Mouse (Mus musculus) heart, postnatal 4 days (tissue): ENCODE data around the gene Atp11c. TPM values are rescaled to one million over a fixed set of nuclear protein-coding genes. Genes with fewer than 3 reads are reported as not detected.

Experiments
- DNase-seq: peaks from one replicate; pipeline ENCODE4 v3.0.0; 2021
- total RNA-seq, 2 experiments: library from RNA; stranded (reverse); gene quantifications; 2 replicates each; pipeline ENCODE4 v1.2.3; 2021

Gene Atp11c
- 10 to 100 TPM; 10.1 to 10.2 TPM for total RNA-seq

DNA sequence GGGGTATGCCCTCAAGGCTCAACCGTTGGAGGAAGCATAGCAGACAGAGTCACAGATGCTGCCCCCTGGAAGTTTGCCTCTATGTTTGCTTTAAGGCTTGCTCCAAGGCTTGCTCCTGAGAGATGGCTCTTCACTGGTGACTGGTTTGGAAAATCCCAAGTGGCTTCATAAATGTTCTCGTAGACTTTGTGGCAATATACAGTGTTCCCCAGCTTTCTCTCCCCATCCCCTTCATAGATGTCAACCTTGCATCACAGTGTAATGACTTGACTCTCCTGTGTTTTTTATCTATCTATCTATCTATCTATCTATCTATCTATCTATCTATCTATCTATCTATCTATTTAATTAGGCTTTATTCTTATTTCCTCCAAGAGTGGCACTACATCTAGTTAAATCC, at the start of gene Atp11c:
TSS of gene Atp11c (minus strand) at position 101 of the 400 bp plus-strand sequence.
- no peak for DNase-seq

DNA sequence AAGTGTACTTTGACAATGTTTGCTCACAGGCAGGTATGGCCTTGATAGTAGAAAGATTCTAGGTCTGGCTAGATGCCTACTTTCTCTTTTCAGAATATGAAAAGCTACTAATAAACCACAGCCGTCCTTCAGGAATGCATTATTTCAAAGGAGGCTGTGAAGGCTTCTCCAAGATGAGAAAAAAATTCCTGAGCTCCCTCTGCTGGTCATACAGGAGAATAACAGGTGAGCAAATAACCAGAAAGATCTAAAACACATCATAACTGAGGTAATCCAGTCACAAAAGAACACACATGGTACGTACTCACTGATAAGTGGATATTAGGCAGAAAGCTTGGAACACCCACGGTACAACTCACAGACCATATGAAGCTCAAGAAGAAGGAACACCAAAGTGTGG, 16.7 kb upstream of the Atp11c start:
- no peak for DNase-seq

DNA sequence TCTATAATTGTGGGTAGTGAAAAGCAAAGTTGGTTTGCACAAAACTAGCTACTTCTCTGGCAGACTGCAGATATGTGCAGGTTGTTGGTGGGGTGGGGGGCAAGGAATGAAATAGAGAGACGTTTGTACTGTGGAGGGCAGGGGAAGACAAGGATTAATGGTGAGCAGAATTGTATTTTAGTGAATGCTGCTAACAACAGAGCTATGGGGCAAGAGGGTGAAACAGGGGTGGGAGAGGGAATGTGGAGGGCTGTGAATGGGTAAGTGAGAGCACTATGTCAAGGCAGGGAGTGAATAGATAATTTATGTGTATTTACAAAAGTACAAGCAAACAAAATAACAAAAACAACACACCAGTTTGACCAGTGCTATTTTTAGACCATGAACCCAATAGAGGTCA, 22.0 kb downstream of the Atp11c start:
- no peak for DNase-seq

DNA sequence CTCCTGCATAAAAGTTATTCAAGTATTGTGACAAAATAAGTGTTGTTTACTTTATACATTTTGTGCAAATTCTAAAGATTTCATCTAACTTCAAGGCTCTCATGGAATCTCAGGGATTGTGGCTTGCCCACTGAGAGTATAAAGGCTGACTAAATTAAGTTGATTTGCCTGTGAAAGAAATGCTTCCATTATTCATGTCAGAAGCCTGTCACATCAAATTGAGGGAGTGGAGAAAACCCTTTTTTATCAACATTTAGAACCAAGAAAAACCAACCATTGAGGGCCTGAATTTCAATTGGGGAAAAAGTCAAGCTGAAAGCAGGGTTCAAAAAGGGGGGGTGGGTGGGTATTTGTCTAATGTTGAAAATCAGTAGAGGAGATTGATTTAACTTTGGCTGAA, 23.5 kb downstream of the Atp11c start:
- no peak for DNase-seq

DNA sequence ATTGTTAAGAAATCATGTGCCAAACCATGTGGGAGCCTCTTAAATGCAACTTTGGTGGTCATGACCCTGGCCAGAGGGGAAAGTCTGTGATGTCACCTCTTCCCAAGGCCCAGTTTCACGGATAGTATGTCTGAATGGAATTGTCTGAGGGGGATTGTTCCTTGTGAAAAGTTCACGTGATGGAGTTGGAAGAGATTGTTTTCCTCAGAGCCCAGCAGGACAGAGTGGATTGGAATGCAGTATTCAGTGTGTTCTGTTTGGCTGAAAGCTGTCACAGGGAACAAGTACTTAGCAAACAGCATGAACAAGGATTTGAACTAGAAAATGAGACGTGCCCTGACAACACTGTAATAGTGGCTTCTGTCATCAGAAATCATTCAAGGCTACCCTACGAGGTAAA, 37.3 kb downstream of the Atp11c start:
- DNase-seq, result no peak

DNA sequence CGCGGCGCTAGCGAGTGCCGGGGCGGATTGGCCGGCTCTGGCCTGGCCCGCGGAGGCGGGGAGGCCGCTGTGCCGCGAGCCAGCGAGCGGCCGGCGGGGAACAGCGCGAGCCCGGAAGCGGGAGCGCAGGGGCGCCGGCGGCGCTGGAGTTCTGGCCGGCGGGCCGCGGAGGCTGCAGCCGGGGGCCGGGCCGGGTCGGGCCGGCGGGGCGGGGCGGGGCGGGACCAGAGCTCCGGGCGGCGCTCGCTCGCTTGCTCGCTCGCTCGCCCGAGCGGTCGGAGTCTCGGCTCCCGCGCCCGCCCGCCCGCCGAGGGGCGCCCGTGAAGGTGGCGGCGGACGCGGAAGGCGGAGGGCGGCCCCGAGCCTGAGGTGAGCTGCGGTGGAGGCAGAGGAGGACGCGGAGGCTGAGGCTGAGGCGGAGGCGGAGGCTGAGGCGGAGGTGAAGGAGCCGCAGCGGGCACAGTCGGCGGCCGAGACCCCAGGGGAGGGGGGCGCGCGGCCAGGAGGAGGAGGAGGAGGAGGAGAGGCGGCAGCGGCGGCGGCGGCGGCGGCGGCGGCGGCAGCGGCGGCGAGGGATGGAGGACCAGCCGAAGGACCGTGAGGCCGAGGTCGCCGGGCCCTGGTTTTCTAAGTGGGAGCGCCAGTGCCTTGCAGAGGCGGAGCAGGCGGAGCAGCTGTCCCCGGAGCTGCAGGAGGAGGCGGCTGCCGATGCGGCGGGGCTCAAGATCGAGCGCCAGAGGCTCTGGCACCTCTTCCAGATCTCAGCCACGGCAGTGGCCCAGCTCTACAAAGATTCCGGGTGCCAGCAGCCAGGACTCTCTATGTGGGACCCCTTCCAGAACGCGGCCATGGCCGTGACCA, 44.8 kb downstream of the Atp11c start:
- DNase-seq, result peak; percentile 35

DNA sequence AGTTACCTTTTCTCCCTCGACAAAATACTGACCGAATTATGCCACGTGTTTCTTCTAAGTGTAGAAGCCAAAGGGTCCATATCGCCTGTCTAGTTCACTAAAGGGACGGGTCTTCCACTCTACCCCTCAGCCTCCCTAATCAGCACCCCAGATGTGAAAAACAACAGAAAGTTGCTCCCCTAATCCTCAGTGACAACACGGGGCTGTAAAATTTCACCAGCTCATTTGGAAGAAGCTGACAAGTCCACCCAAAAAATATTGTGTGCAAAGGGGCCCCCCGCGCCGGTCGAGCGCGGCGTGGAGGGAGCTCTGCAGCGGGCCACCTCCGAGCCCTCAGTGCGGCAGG, 45.4 kb downstream of the Atp11c start:
- DNase-seq, result no peak

DNA sequence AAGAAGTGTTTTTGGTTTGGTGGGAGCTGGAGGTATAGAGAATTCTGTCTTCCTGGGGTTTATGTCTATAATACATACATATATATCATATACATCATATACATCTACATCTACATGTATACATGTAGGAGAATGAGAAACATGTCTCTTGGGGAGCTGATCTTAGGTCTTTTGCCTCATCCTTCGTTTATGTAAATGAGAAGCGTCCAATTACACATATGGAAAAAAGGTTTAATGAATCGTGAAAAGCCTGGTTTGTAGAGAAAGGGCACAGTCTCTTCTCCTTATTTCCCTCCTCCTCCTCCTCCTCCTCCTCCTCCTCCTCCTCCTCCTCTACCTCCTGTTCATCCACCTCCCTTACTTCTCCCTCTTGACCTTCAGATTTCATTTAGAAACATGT, 46.6 kb downstream of the Atp11c start:
- no peak for DNase-seq

DNA sequence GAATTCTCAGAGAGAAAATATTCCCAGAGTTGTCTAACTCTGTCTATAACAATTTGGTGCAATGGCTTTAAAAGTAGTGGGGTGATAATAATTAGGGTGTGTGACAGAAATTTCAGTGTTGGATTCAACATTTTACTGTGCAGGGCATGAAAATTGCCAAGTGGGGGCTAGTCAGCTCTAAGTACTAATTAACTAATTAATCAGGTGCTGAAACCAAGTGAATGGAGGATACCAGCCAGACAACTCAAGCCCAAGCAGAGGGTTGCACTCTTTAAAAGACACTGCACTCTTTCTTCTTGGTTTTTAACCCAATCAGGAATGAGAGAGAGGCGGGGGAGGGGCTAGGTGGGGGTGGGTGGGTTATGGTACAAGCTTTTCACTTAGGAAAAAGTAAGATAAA, 47.1 kb downstream of the Atp11c start:
- no peak for DNase-seq

DNA sequence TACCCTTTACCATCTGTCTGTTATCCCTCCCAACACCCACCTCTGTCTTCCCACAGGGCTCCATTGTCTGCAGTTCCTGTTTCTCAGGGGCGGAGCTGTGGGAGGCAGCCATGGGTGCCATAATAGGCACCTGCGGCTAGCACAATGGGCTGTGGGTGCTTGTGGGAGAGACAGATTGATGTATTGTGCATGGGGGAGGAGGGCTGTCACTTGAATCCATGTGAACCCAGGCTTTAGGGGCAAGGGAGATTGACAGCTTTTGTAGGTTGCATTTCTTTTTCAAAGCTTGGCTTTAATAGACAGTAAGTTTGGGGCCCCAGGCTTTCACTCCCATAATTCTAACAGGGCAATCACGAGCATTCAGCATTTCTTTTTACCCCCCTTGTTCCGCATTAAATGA, 48.4 kb downstream of the Atp11c start:
- no peak for DNase-seq

DNA sequence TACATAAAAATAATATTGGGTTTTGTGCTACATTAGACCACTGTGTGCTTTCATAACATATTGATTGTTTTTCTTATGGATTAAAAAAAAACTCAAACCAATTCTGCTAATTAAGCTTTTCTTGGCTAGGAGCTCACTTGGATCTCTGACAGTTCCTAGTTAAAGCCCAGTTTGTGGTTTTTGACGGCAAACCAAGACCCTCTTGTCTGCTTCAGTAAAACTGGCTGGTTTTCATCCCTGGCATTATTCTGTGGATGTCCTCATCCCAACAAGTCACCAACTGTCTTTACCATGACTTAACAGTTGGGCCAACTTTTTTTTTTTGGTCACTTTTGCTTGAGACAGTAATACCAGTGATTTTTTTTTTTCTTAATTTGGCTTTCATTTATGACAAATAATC, 49.6 kb downstream of the Atp11c start:
- DNase-seq, result no peak

DNA sequence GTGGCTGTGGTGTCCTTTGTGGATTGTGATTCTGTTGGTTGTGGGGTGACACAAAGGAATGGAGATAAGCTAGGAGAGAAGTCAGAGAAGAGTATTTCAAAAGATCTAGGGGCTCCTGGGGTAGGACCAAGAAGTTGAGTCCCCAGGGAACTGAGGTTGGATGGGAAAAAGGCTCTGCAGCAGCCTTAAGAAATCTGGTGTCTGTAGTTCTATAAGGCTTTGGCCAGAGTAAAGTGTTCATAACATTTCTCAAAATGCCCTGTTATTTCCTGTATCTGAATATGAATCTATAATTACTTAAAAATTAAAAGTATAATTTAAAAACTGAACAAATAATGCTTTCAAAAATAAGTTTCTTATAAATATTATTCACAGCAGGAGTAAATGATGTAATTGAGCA, 53.3 kb downstream of the Atp11c start, which contains the start of gene Gm7073:
TSS of gene Gm7073 (minus strand) at position 101 of the 400 bp plus-strand sequence.
- DNase-seq, result no peak

DNA sequence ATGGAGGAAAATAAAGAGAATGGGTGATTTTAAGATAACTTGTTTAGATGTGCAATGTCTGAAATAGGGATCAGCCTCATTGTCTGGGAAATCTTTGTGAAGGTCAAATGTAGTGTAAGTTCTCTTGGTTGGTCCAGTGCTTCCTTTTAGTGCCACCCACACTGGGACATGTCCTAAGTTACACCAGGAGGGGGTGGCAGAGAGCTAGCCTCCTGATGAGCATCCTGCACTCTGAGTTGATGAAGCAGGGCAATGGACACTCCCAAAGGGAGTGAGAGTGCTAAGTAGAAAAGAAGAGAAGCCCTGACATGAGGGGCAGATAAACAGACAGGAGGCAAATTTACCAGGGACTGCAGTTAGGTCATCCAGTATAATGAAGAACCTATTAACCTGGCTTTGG, 88.5 kb downstream of the Atp11c start:
- DNase-seq, result peak; percentile 38

DNA sequence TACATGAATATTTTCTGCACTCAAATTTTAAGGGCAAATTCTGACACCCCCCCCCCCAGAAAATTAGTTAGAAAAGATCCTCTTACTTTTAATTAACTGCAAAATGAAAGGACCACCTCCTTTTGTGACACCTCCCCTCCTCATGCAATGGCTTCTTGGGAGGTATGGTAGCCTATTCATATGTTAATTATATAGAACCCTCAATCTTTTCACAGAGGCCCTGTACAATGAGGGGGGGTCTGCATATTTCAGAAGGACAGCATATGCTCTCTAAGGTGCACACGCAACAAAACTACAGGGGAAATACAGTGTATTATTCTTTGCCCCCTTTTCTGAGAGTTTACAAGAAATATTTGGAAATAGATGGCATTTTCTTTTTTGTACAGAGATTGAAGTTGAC, 94.7 kb downstream of the Atp11c start:
- no peak for DNase-seq

DNA sequence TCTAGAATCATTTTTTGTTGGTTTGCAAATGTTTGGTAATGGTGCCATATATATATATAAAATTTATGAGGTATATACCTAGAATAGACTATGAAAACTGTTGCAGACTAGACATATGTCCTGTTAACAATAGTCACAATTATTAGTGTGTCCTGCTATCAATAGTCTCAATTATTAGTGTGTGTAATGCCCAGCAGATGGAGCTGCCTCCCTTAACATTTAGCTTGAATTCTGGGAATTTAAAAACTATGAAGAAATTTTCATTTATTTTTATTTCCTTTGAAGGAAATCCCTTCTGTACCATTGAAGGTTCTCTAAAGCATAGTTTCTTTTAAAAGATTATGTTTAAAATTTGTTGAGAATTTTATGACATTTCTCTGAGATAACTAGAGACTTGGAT, 97.2 kb downstream of the Atp11c start:
- no peak for DNase-seq

DNA sequence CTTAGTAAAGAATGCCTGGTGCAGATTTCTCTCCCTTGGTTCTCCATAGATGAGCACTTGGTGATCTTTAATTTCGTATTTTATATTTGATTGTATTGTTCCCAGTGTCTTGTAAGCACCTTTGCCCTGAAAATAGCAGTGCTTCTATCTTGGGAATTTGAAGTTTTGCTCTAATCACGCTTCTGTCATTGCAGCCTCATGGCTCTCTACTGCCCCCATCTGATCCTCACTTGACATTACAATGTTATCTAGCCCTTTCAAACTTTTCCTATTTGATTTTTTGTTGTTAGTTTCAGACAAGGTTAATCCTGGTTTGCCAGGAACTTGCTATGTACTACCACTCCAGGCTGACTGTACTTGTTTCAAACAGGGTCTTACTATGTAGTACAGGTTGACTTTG, 128.7 kb downstream of the Atp11c start:
- no peak for DNase-seq

DNA sequence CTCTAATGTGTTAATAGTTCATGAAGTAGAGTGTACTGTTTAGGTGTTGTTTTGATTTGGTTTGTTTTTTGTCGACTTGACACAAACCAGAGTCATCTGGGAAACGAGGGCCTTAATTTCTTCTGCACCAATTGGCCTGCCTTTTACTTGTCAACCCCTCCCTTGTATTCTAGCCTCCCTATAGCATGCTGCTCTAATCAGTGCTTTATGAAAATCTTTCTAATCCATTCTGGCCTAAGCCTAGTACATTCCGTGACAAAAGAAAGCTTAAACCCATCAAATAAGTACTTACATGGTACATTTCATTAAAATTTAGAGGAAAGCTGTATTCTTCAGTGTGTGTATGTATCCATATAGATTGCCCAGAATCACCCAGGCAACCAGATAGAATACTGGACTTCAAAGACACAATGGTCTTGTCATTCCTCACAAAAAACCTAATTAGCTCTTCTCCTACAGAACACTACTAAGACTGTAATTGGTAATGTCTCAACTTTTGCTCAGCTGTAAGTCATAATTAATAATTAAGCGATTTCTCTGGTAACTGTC, 177.9 kb downstream of the Atp11c start:
- no peak for DNase-seq

DNA sequence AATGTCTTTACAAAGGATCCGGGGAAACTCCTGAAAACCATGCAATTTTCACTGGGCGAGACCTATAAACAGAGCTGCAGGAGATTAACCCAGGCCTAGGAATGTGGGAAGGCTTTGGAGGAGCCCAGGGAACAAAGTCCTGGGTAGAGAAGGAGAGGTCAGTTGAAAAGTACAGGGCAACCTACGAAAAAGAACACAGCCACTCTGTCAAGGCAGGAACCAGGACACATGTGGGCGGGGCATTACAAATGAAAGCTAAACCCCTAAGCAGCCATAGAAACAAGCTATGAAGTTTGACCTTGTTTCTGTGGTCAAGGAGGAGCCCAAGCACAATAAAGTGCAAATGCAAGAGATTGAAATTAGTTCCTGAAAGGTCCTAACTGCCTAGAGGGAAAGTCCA, 186.8 kb downstream of the Atp11c start:
- no peak for DNase-seq

DNA sequence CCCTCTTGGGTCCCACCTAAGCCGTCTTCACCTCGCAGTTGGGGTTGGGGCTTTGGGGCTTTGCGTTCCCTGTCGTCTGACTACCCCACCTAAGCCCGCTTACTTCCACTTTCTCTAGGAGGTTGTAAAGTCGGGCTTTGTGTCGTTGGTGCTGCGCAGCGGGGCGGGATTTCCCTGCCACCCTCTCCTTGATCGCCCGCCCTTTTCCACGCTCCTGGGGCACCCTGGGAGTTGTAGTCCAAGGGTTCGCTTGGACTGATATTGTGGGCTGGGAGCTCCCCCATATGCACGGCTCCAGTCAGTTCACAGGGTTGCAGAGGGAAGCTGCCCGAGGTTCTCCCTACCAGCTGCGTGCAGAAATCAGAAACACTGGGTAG, 187.8 kb downstream of the Atp11c start:
- peak; percentile 88 for DNase-seq

DNA sequence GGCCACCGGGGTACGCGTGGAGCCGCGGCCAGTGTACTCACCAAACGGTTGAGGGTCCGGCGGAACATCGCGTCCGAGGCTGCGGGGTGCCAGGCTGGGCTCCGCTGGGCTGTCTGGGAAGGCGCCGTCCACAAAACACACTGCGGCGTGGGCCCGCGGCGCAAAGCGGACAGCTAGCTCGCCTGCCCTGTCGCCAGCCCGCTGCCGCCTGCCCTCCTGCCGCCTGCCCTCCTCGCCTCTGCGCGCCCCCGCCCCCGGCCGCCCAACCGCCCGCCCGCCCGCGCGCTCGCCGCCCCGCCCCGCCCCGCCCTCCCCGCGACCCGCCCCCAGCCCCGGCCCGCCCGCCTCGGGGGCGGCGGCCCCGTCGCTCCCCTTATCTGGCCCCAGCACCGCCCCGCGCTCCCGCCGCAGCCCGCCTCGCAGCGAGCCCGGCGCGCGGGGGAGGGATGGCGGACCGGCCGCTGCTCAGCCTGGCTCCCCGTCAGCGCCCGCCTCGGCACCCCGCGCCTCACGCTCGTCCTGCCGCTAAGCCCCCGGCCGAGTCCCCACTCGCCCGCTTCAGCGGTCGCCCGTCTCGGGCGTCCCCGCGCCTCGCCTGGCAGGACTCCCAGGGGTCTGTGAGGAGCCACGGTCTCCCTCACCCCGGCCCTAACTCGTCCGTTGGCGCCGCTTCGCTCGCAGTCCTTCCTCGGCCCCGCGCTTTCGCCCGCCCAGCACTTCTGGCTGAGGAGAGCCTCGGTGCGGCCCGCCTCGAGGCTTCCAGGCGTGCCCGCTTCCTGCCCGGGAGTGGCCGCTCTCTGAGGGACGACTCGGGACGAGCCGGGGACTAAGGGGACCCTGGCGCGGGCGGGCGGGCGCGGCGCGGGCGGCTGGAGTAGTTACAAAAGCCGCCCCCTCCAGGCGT, 188.5 kb downstream of the Atp11c start:
- DNase-seq, result peak; percentile 72

DNA sequence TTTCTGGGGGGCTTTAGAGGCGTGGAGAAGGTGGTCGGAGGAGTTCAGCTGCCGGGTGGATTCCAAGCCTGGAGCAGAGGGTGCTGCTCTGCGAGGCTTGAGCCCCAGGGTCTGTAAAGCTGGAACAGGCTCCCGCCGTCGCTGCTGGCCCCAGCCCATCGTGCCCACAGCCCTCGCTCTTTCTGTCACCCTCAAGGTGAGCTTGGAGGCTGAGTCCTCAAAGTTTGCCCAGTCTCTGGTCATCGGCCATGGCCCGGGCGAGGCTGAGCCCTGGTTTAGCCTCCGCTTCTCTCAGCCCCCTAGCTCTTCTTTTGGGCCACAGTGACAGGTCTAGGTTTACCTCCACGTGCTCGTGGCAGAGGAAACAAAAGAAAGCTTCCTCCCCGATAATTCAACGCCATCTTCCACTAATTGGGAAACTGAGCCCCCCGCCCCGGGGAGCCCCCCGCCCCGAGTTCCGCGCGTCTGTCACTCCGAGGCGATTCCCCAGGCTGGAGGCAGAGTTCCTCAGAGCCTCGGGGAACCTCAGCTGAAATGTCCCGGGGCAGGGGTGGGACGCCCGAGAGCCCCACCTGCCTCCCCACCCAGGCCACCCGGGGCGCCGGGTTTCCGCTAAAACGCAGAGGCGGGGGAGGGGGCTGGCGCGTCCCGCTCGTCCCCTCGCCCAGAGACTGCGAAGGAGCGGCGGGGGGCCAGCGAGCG, 189.3 kb downstream of the Atp11c start:
- DNase-seq, result peak; percentile 9

DNA sequence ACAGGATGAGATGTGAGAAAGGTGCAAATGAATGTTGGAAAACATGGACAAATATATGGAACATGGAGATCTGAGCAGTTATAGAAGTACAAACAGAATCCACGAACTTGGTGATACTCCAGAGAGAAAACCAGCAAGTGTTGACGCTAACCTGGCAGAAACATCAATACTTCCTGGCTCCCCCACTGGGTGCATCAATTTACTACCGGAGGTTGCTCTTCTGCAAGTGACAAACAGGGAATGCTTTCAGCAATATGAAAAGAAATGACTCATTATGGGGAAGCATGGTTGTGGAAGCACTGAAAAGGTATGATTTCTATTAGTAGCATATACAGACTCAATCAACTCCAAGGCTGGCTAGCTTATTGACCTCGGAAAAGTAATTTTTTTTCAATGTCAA, 198.2 kb downstream of the Atp11c start:
- no peak for DNase-seq

DNA sequence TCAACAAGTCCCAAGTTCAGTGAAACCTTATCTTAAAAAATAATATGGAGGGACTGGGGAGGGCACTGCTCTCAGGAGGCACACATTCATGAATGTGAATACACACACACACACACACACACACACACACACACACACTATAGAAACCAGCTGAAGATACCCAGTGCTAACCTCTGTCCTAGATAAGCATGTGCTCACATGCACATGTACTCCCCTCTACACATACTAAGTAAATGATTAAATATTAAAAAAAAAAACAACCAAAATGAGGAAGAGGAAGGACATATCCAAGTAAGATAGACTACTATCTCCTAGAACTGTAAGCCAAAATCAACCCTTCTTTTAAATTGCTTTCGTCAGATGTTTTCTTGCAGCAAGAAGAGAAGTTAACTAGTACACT, 205.6 kb downstream of the Atp11c start:
- no peak for DNase-seq
